Mouse (Mus musculus) intestine, embryonic 15.5 days (tissue): ENCODE results near the gene Paf1. TPM values are rescaled to one million over a fixed set of nuclear protein-coding genes. Genes with fewer than 3 reads are reported as not detected.

Source experiments
- ATAC-seq: fragments of 200-750 bp; cut with Nextera tagmentation; 2 replicates; pipeline ENCODE4 v1.8.0; 2017; ENCODE audit warnings: moderate TSS enrichment, moderate library complexity
- H3K27ac ChIP-seq: fragments of 300-500 bp; sonication (generic); 2 replicates; pipeline ENCODE4 v1.5.1; 2015; ENCODE audit warnings: mild to moderate bottlenecking, inconsistent platforms
- H3K27me3 ChIP-seq: fragments of 300-500 bp; sonication (generic); replicated peaks from 2 replicates; pipeline ENCODE4 v1.6.1; 2015; ENCODE audit warnings: inconsistent platforms
- H3K36me3 ChIP-seq: fragments of 300-500 bp; sonication (generic); 2 replicates; pipeline ENCODE4 v1.6.1; 2015; ENCODE audit warnings: inconsistent platforms
- H3K4me1 ChIP-seq: fragments of 300-500 bp; sonication (generic); replicated peaks from 2 replicates; pipeline ENCODE4 v1.6.1; 2015; ENCODE audit warnings: inconsistent platforms
- H3K4me2 ChIP-seq: fragments of 300-500 bp; sonication (generic); replicated peaks from 2 replicates; pipeline ENCODE4 v1.6.1; 2015; ENCODE audit warnings: mild to moderate bottlenecking, inconsistent platforms
- H3K4me3 ChIP-seq: fragments of 300-500 bp; sonication (generic); replicated peaks from 2 replicates; pipeline ENCODE4 v1.5.1; 2015; ENCODE audit warnings: inconsistent platforms
- H3K9ac ChIP-seq: fragments of 300-500 bp; sonication (generic); 2 replicates; pipeline ENCODE4 v1.6.1; 2015; ENCODE audit warnings: inconsistent platforms
- H3K9me3 ChIP-seq: fragments of 300-500 bp; sonication (generic); 2 replicates; pipeline ENCODE4 v1.6.1; 2016; ENCODE audit warnings: inconsistent platforms
- WGBS: fragments of 180-500 bp; shearing (Covaris S2); methylation state at CpG from one replicate; pipeline ENCODE4 v1.1.7; 2015; 5-methylcytosine and 5-hydroxymethylcytosine counted together
- polyA plus RNA-seq: library from polyadenylated mRNA; unstranded; fragments of >200 nt; fragmentation: Nextera tagmentation; extraction: Ambion mirVana; gene quantifications from 2 replicates; pipeline ENCODE4 v1.2.1, GENCODE M21; 2015

Gene Paf1
- polyA plus RNA-seq, 1 experiment from 2014 or later: 78.9 TPM

DNA sequence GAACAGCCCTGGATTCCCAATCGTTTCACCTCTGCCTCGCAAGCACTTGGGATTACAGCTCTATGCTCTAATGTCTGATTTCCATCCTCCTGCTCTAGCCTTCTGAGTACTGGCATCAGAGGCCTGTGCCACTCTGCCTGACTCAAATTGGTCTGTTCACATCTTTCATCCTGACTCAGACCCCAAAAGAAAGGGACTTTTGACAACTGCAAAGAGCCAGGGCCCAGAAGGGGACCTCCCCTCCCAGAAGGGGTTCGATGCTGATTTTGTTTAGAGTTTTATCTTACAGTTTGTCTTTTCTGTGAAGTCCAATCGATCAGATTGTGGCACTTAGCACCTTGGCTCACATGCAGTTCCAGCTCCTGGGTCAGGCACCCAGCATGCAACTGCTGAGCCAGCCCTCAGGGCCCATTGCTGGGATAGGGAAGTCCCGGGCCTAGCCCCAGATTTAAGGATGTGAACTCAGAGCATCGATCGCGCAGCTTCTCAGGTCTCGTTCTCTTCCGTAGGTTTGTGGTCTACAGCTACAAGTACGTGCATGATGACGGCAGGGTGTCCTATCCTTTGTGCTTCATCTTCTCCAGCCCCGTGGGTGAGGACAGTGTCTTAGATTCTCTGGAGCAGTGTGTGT, 51.7 kb downstream of the Paf1 start:
- ATAC-seq: no peak

DNA sequence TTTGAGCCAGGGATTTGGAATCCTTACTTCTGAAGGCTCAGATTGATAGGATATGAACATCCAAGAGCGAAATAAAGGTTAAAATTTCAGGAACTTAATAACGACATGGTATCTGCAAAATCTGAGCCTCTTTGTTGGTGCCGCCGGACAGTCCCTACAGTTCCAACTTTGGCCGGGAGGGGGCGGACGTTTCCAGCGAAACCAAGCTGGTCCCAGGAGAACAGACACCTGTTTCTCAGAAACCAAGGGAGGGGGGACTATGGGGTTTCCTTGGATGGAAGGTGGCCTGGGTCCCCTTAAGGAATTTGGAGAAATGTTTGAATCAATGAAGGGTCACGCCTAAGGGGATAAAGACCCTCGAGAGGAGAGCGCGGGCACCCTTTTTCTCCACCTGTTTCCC, 53.7 kb downstream of the Paf1 start:
- no peak overlapping the region for H3K27ac ChIP-seq
- ATAC-seq: no peak
- 10% methylated on average over 12 of the region's 12 CpGs for WGBS

More for the DNA sequence above, 51.7 kb downstream of the Paf1 start:
- no peaks in the 10 kb centered on the region; the same call in 1 of the 2 replicates for H3K27me3 ChIP-seq
- no peak overlapping the region for H3K4me2 ChIP-seq
- no peaks in the 10 kb centered on the region for H3K36me3 ChIP-seq
- H3K4me1 ChIP-seq: 0 out of 2 replicates have a peak, but pooled peaks cover 3% of the 10 kb centered on the region
- 85% methylated on average over 13 of the region's 13 CpGs for WGBS
- no peak overlapping the region for H3K9ac ChIP-seq
- H3K9me3 ChIP-seq: no peaks in the 10 kb centered on the region
- no peak overlapping the region for H3K4me3 ChIP-seq
- no peak overlapping the region for H3K27ac ChIP-seq

DNA sequence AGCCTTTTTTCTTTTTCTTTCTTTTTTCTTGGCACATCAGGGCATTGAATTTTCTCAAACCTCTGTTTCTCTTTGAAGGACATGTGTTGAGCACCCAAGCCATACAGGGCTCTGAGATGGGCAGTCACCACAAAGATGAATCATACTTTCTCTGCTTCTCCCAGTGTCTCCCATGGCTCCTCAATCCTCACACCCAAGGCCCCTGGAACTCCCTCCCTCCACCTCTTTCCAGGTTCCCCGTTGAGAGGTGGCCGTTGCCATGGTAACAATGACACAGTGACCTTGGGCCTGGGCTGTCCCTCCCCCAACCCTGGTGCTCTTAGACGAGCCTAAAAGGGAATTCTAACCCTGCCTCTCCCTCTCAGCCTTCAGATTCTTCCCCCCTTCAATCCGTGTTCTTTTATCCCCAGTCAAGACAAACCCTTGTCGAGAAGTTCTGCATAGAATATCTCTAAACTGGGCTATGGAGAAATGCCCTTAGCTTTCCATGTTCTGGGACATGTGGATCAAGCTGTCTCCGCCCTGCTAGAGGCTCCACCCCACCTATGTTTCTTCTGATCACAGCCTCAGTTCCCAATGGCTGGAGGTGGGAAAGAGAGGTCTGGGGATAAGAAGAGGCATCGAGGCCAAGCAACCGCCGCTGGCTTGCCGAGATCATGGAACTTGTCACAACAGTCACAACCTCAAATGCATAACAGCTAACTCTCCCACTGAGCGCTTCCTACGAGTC, 54.5 kb downstream of the Paf1 start:
- Histone ChIP-seq H3K4me3 (no peak overlapping the region), H3K4me1 (0 out of 2 replicates have a peak, but pooled peaks cover 3% of the 10 kb centered on the region), H3K9me3 (no peaks in the 10 kb centered on the region), H3K27me3 (no peaks in the 10 kb centered on the region; the same call in 1 of the 2 replicates), H3K27ac (no peak overlapping the region), H3K4me2 (no peak overlapping the region), H3K36me3 (no peaks in the 10 kb centered on the region), H3K9ac (no peak overlapping the region)
- WGBS: 21% methylated on average over 12 of the region's 12 CpGs
- ATAC-seq: no peak

More for the DNA sequence above, 53.7 kb downstream of the Paf1 start:
- H3K9me3 ChIP-seq: no peaks in the 10 kb centered on the region
- no peak overlapping the region for H3K4me3 ChIP-seq
- H3K4me1 ChIP-seq: 0 out of 2 replicates have a peak, but pooled peaks cover 3% of the 10 kb centered on the region
- H3K9ac ChIP-seq: no peak overlapping the region
- no peaks in the 10 kb centered on the region; the same call in 1 of the 2 replicates for H3K27me3 ChIP-seq
- no peak overlapping the region for H3K4me2 ChIP-seq
- H3K36me3 ChIP-seq: no peaks in the 10 kb centered on the region

DNA sequence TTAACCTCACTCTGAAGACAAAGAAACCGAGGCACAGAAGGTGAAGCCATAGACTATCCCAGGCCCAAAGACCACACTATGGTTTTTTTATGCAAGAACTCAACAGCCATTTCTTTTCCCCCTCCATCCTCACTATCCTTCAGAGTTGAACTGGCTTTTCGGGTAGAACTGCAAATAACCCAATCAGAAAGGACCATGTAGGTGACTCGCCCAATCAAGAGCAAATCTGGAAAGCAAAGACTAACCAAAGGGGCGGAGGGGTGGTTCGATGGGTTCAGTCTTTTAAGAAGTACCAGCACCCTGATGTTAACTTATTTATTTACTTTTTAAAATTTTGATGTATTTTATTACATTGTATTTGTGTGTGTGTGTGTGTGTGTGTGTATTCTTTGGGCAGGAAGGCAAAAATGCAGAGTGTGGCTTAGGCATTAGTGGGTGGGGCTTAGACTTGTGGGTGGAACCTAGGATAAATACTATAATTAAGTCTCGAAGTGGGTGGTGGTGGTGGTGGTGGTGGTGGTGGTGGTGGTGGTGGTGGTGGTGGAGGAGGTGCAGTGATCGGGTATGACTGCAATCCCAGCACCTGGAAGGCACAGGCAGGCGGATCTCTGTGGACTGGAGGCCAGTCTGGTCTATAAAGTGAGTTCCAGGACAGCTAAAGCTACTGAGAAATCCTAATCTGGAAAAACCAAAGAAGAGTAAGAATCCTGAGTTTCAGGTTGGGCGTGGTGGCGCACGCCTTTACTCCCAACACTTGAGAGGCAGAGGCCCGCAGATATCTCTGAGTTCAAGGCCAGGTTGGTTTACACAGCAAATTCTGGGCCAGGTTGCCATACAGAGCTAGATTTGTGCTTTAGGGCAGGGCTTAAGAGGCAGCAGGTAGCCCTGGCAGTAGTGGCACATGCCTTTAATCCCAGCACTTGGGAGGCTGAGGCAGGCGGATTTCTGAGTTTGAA, 55.4 kb downstream of the Paf1 start:
- no peak overlapping the region for H3K4me3 ChIP-seq
- H3K27me3 ChIP-seq: no peaks in the 10 kb centered on the region; the same call in 1 of the 2 replicates
- peaks cover 7% of the 10 kb centered on the region; the same call in 1 of the 2 replicates for H3K4me1 ChIP-seq
- no peak for ATAC-seq
- no peak overlapping the region for H3K4me2 ChIP-seq
- WGBS: 66% methylated on average over 13 of the region's 13 CpGs
- no peak overlapping the region for H3K9ac ChIP-seq
- H3K9me3 ChIP-seq: no peaks in the 10 kb centered on the region
- H3K27ac ChIP-seq: no peak overlapping the region
- no peaks in the 10 kb centered on the region for H3K36me3 ChIP-seq

Other genes starting within 250 kb of the Paf1 start
- 133 and 140 TPM in 2 replicates for gene Fbl, start 223.2 kb upstream of the Paf1 start, polyA plus RNA-seq
- 6.3 and 7.3 TPM in 2 replicates for gene Dyrk1b, start 213.5 kb upstream of the Paf1 start, polyA plus RNA-seq
- gene Eid2, start 125.1 kb upstream of the Paf1 start, polyA plus RNA-seq: 4.5 and 7.2 TPM in 2 replicates
- gene Eid2b, start 115.2 kb upstream of the Paf1 start, polyA plus RNA-seq: 8.1 and 9.4 TPM in 2 replicates
- 0.18 TPM in 1 of 2 replicates, not detected in the other for gene Selenov, start 101.8 kb upstream of the Paf1 start, polyA plus RNA-seq
- 5.7 and 6.0 TPM in 2 replicates for gene Dll3, start 90.7 kb upstream of the Paf1 start, polyA plus RNA-seq
- 165 and 169 TPM in 2 replicates for gene Timm50, start 80.9 kb upstream of the Paf1 start, polyA plus RNA-seq
- 67.9 and 75.6 TPM in 2 replicates for gene Supt5, start 54.2 kb upstream of the Paf1 start, polyA plus RNA-seq
- 1,085 and 1,147 TPM in 2 replicates for gene Rps16, start 42.3 kb upstream of the Paf1 start, polyA plus RNA-seq
- 40.2 and 41.7 TPM in 2 replicates for gene Plekhg2, start 20.4 kb upstream of the Paf1 start, polyA plus RNA-seq
- gene Zfp36, start 12.7 kb upstream of the Paf1 start, polyA plus RNA-seq: 27.2 and 28.1 TPM in 2 replicates
- 48.3 and 50.0 TPM in 2 replicates for gene Med29, start 243 bp upstream of the Paf1 start, polyA plus RNA-seq
- 17.5 and 19.9 TPM in 2 replicates for gene Gmfg, start 44.5 kb downstream of the Paf1 start, polyA plus RNA-seq
- 1.9 and 2.7 TPM in 2 replicates for gene Lrfn1, start 59.0 kb downstream of the Paf1 start, polyA plus RNA-seq
- gene Ifnl2, start 117.5 kb downstream of the Paf1 start, polyA plus RNA-seq: not detected in 2 replicates
- gene Ifnl3, start 129.9 kb downstream of the Paf1 start, polyA plus RNA-seq: not detected in 2 replicates
- gene Sycn, start 147.9 kb downstream of the Paf1 start, polyA plus RNA-seq: 33.3 and 122 TPM in 2 replicates
- not detected in 2 replicates for gene Nccrp1, start 154.3 kb downstream of the Paf1 start, polyA plus RNA-seq
- gene Samd4b, start 205.2 kb downstream of the Paf1 start, polyA plus RNA-seq: 18.9 and 19.5 TPM in 2 replicates
- gene Pak4, start 205.2 kb downstream of the Paf1 start, polyA plus RNA-seq: 51.7 and 53.1 TPM in 2 replicates
- gene Acp7, start 238.4 kb downstream of the Paf1 start, polyA plus RNA-seq: 0.06 TPM in 1 of 2 replicates, not detected in the other